Mouse (Mus musculus): ENCODE measurements around the gene Acox2. TPM values are rescaled to one million over a fixed set of nuclear protein-coding genes. Genes with fewer than 3 reads are reported as not detected.

Gene Acox2
- 6.2 and 7.1 TPM in 2 replicates for polyA plus RNA-seq (2015; fragmentation: Nextera tagmentation; extraction: Ambion mirVana)

DNA sequence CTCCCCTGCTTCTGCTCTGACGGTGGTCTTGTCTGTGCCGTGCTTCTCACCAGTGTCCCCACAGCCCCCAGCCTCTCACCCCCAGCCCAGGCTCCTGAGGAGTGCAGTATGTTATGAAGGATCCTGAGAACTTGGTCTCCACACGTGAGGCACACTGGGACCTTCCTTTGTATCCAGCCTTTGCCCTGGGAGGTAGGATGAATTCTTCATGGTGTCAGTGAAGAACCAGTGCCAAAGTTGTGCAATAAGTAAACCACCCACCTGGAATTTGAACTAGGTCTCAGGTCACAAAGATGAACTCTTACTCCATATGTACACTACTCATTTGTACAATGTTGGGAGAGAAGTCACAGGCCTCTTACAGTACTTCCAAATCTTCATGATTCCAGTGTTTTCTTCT, at the start of gene Acox2:
TSS of gene Acox2 (minus strand) at position 188 of the 400 bp plus-strand sequence.
- Histone ChIP-seq H3K27me3 (ENCODE audit: insufficient read depth, low read length) (no peaks in the 10 kb centered on the region), H3K4me3 (replicated peaks; ENCODE audit: low read depth, low read length) (no peak within 1 kb of the TSS), H3K36me3 (ENCODE audit: insufficient read depth, low read length) (no peaks in the 10 kb centered on the region), H3K4me2 (ENCODE audit: low read length) (no peak within 1 kb of the TSS), H3K4me1 (replicated peaks; ENCODE audit: insufficient read depth, low read length) (no peaks in the 10 kb centered on the region), H3K9me3 (replicated peaks; ENCODE audit: low read length) (no peaks in the 10 kb centered on the region), H3K9ac (ENCODE audit: low read depth, low read length) (no peak within 1 kb of the TSS), H3K27ac (no peak within 1 kb of the TSS)
- ATAC-seq (replicated peaks; ENCODE audit: low FRiP score, low read depth) (peak; percentile 71), DNase-seq (ENCODE audit: low spot score) (no peak)
- 81% methylated on average over 3 of the region's 3 CpGs for WGBS
- TF ChIP-seq CTCF (IDR thresholded peaks at IDR 0.05; ENCODE audit: low read depth) = no peak

DNA sequence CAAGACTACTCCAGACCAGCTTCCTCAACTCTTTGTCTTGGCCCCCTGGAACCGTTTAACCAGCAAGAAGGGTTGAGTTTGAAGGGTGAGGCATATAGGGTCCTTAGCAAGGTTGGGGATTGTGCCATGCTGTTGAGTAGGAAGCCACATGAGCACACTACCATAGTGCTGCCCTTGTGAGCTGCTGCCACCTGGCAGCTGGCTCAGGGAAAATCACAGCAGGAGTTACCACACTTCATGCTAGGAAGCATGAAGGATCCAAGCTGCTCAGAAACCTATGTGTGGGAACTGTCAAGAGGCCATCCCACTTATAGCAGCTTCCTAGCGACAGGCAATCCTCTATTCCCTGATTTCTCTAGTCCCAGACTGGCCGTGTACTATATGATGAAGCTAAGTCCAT, 49.5 kb upstream of the Acox2 start:
- no peaks in the 10 kb centered on the region for H3K36me3 ChIP-seq (ENCODE audit: insufficient read depth, low read length)
- no peak overlapping the region for H3K9ac ChIP-seq (ENCODE audit: low read depth, low read length)
- 78% methylated on average over 3 of the region's 3 CpGs for WGBS
- peak; percentile 28; the same call in 1 of the 2 replicates for TF ChIP-seq CTCF (IDR thresholded peaks at IDR 0.05; ENCODE audit: low read depth)
- ATAC-seq (replicated peaks; ENCODE audit: low FRiP score, low read depth) (no peak), DNase-seq (ENCODE audit: low spot score) (no peak)
- no peaks in the 10 kb centered on the region for H3K27me3 ChIP-seq (ENCODE audit: insufficient read depth, low read length)
- no peaks in the 10 kb centered on the region for H3K9me3 ChIP-seq (replicated peaks; ENCODE audit: low read length)
- no peak overlapping the region for H3K27ac ChIP-seq
- H3K4me3 ChIP-seq (replicated peaks; ENCODE audit: low read depth, low read length) = no peak overlapping the region
- H3K4me1 ChIP-seq (replicated peaks; ENCODE audit: insufficient read depth, low read length) = no peaks in the 10 kb centered on the region
- no peak overlapping the region for H3K4me2 ChIP-seq (ENCODE audit: low read length)

DNA sequence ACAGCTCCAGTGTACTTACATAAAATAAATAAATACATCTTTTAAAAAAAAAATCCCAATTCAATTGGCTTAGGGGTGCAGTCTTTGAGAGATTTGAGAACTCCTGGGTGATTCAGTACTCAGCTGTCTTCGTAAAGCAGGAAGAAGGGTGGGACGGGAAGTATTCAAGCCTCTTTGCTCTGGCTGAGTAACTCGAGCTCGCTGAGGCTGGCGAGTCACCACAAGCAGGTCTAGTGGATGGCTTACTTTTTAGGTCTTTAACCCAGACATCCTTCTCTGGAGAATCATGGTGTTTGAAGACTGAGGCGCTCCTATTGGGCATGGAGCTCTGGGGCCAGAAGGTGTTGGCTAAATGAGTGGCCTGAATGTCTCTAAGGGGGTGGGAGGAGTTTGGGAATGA, 47.7 kb upstream of the Acox2 start:
- Histone ChIP-seq H3K4me2 (ENCODE audit: low read length) (no peak overlapping the region), H3K9me3 (replicated peaks; ENCODE audit: low read length) (no peaks in the 10 kb centered on the region), H3K36me3 (ENCODE audit: insufficient read depth, low read length) (no peaks in the 10 kb centered on the region), H3K4me1 (replicated peaks; ENCODE audit: insufficient read depth, low read length) (no peaks in the 10 kb centered on the region), H3K27me3 (ENCODE audit: insufficient read depth, low read length) (no peaks in the 10 kb centered on the region), H3K9ac (ENCODE audit: low read depth, low read length) (no peak overlapping the region), H3K27ac (no peak overlapping the region), H3K4me3 (replicated peaks; ENCODE audit: low read depth, low read length) (no peak overlapping the region)
- no peak for TF ChIP-seq CTCF (IDR thresholded peaks at IDR 0.05; ENCODE audit: low read depth)
- 53% methylated on average over 6 of the region's 6 CpGs for WGBS
- DNase-seq (ENCODE audit: low spot score) (no peak), ATAC-seq (replicated peaks; ENCODE audit: low FRiP score, low read depth) (no peak)

- no peak for TF ChIP-seq CTCF (IDR thresholded peaks at IDR 0.05; ENCODE audit: low read depth)
- Histone ChIP-seq H3K27ac (0 out of 2 replicates have a peak overlapping the region, but pooled peaks have one; percentile 44), H3K27me3 (ENCODE audit: insufficient read depth, low read length) (no peaks in the 10 kb centered on the region), H3K4me1 (replicated peaks; ENCODE audit: insufficient read depth, low read length) (no peaks in the 10 kb centered on the region), H3K4me3 (replicated peaks; ENCODE audit: low read depth, low read length) (no peak overlapping the region), H3K36me3 (ENCODE audit: insufficient read depth, low read length) (no peaks in the 10 kb centered on the region), H3K9me3 (replicated peaks; ENCODE audit: low read length) (no peaks in the 10 kb centered on the region), H3K4me2 (ENCODE audit: low read length) (no peak overlapping the region), H3K9ac (ENCODE audit: low read depth, low read length) (no peak overlapping the region)
- 54% methylated on average over 3 of the region's 3 CpGs for WGBS
- ATAC-seq (replicated peaks; ENCODE audit: low FRiP score, low read depth) (no peak), DNase-seq (ENCODE audit: low spot score) (no peak)
These were observed 45.9 kb upstream of the Acox2 start for GRCm38 (mm10) chr14:8305014-8305413.

DNA sequence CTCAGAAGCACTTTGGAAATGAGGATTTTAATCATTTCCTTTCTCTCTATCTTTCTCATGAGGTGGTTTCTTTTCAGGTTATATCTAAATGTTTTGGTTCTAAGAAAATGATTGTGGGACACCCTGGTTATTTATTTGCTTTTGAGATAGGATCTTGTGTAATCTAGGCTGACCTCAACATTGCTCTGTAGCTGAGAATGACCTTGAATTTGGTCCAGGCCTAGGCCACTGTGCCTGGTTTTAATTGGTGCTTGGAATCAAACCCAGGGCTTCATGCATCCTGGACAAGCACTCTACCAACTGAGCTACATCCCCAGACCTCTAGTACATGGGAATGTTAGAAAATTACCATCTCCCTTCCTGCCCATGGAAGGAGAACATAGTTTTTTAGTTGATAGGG, 44.9 kb upstream of the Acox2 start:
- Histone ChIP-seq H3K27me3 (ENCODE audit: insufficient read depth, low read length) (no peaks in the 10 kb centered on the region), H3K4me3 (replicated peaks; ENCODE audit: low read depth, low read length) (no peak overlapping the region), H3K4me1 (replicated peaks; ENCODE audit: insufficient read depth, low read length) (no peaks in the 10 kb centered on the region), H3K36me3 (ENCODE audit: insufficient read depth, low read length) (no peaks in the 10 kb centered on the region), H3K27ac (no peak overlapping the region), H3K9ac (ENCODE audit: low read depth, low read length) (no peak overlapping the region), H3K9me3 (replicated peaks; ENCODE audit: low read length) (no peaks in the 10 kb centered on the region), H3K4me2 (ENCODE audit: low read length) (no peak overlapping the region)
- DNase-seq (ENCODE audit: low spot score) (no peak), ATAC-seq (replicated peaks; ENCODE audit: low FRiP score, low read depth) (no peak)
- TF ChIP-seq CTCF (IDR thresholded peaks at IDR 0.05; ENCODE audit: low read depth) = no peak

DNA sequence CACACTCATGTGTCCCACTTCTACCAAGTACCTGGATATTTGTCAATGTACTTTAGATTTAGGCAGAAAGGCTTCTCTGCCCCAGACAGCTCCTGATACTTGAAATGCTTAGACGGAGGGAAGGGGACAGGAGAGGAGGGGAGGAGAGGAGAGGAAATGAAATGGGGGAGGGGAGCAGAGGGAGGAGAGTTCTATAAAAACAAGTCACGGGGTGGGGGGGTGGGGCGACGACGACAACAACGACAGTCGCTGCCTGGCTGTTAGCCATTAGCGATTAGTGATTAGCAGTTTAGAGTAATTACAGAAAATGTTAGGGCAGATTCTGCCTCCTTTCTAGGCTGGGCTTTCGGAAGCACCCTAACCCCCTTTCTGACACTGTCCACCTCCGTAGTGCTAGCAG, 43.5 kb upstream of the Acox2 start:
- Histone ChIP-seq H3K9ac (ENCODE audit: low read depth, low read length) (no peak overlapping the region), H3K27me3 (ENCODE audit: insufficient read depth, low read length) (no peaks in the 10 kb centered on the region), H3K4me1 (replicated peaks; ENCODE audit: insufficient read depth, low read length) (no peaks in the 10 kb centered on the region), H3K9me3 (replicated peaks; ENCODE audit: low read length) (no peaks in the 10 kb centered on the region), H3K4me2 (ENCODE audit: low read length) (no peak overlapping the region), H3K36me3 (ENCODE audit: insufficient read depth, low read length) (no peaks in the 10 kb centered on the region), H3K27ac (0 out of 2 replicates have a peak overlapping the region, but pooled peaks have one; percentile 1), H3K4me3 (replicated peaks; ENCODE audit: low read depth, low read length) (no peak overlapping the region)
- DNase-seq (ENCODE audit: low spot score) (peak; percentile 18), ATAC-seq (replicated peaks; ENCODE audit: low FRiP score, low read depth) (no peak)
- 10% methylated on average over 10 of the region's 10 CpGs for WGBS
- no peak for TF ChIP-seq CTCF (IDR thresholded peaks at IDR 0.05; ENCODE audit: low read depth)

GRCm38 (mm10) chr14:8300281-8300680, 41.1 kb upstream of the Acox2 start:
- Histone ChIP-seq H3K27ac (no peak overlapping the region), H3K4me3 (replicated peaks; ENCODE audit: low read depth, low read length) (no peak overlapping the region), H3K4me1 (replicated peaks; ENCODE audit: insufficient read depth, low read length) (no peaks in the 10 kb centered on the region), H3K27me3 (ENCODE audit: insufficient read depth, low read length) (no peaks in the 10 kb centered on the region), H3K36me3 (ENCODE audit: insufficient read depth, low read length) (no peaks in the 10 kb centered on the region), H3K4me2 (ENCODE audit: low read length) (no peak overlapping the region), H3K9me3 (replicated peaks; ENCODE audit: low read length) (no peaks in the 10 kb centered on the region), H3K9ac (ENCODE audit: low read depth, low read length) (no peak overlapping the region)
- 26% methylated on average over 8 of the region's 8 CpGs for WGBS
- DNase-seq (ENCODE audit: low spot score) (peak; percentile 61), ATAC-seq (replicated peaks; ENCODE audit: low FRiP score, low read depth) (peak; percentile 72)
- peak; percentile 78 for TF ChIP-seq CTCF (IDR thresholded peaks at IDR 0.05; ENCODE audit: low read depth)

Measured in kidney, postnatal 0 days (tissue).